Mouse (Mus musculus) intestine, embryonic 14.5 days (tissue): ENCODE results near the gene C530008M17Rik. TPM values are rescaled to one million over a fixed set of nuclear protein-coding genes. Genes with fewer than 3 reads are reported as not detected.

Experiments used
- ATAC-seq: fragments of 200-750 bp; cut with Nextera tagmentation; replicated peaks from 2 replicates; pipeline ENCODE4 v1.8.0; 2017; ENCODE audit warnings: low read depth, moderate number of reproducible peaks, moderate TSS enrichment, moderate library complexity; ENCODE audit not compliant: low FRiP score, low TSS enrichment
- DNase-seq: peaks from one replicate; pipeline ENCODE4 v3.0.0-alpha.2; 2018; ENCODE audit warnings: low spot score
- H3K27ac ChIP-seq: fragments of 300-500 bp; sonication (generic); 2 replicates; pipeline ENCODE4 v1.5.1; 2014; ENCODE audit warnings: low read depth, mild to moderate bottlenecking, control low read depth
- H3K27me3 ChIP-seq: fragments of 300-500 bp; sonication (generic); replicated peaks from 2 replicates; pipeline ENCODE4 v1.6.1; 2014; ENCODE audit warnings: low read length, control low read depth; ENCODE audit not compliant: control insufficient read depth, insufficient read depth
- H3K36me3 ChIP-seq: fragments of 300-500 bp; sonication (generic); 2 replicates; pipeline ENCODE4 v1.6.1; 2014; ENCODE audit warnings: low read length, control low read depth; ENCODE audit not compliant: control insufficient read depth, insufficient read depth
- H3K4me1 ChIP-seq: fragments of 300-500 bp; sonication (generic); replicated peaks from 2 replicates; pipeline ENCODE4 v1.6.1; 2014; ENCODE audit warnings: low read length, control low read depth, mixed read lengths; ENCODE audit not compliant: control insufficient read depth, insufficient read depth
- H3K4me2 ChIP-seq: fragments of 300-500 bp; sonication (generic); 2 replicates; pipeline ENCODE4 v1.6.1; 2014; ENCODE audit warnings: low read length
- H3K4me3 ChIP-seq: fragments of 300-500 bp; sonication (generic); 2 replicates; pipeline ENCODE4 v1.5.1; 2014; ENCODE audit warnings: low read depth, low read length, control low read depth, mixed read lengths
- H3K9ac ChIP-seq: fragments of 300-500 bp; sonication (generic); 2 replicates; pipeline ENCODE4 v1.6.1; 2014; ENCODE audit warnings: mild to moderate bottlenecking, low read length
- H3K9me3 ChIP-seq: fragments of 300-500 bp; sonication (generic); 2 replicates; pipeline ENCODE4 v1.6.1; 2016; ENCODE audit warnings: low read length, control low read depth; ENCODE audit not compliant: control insufficient read depth
- WGBS: fragments of 180-500 bp; shearing (Covaris S2); extraction: QIAGEN DNeasy Blood & Tissue Kit; methylation state at CpG from one replicate; pipeline ENCODE4 v1.1.7; 2014; 5-methylcytosine and 5-hydroxymethylcytosine counted together
- polyA plus RNA-seq: library from polyadenylated mRNA; unstranded; fragments of >200 nt; fragmentation: Nextera tagmentation; extraction: Ambion mirVana; gene quantifications from 2 replicates; pipeline ENCODE4 v1.2.1, GENCODE M21; 2014

Gene C530008M17Rik
- polyA plus RNA-seq, 1 experiment from 2014 or later: 15.9 TPM

- Histone ChIP-seq H3K4me1 (no peaks in the 10 kb centered on the region; the same call in 1 of the 2 replicates), H3K27ac (no peak overlapping the region), H3K4me2 (peak overlapping the region; percentile 8; the same call in 1 of the 2 replicates), H3K36me3 (no peaks in the 10 kb centered on the region), H3K9me3 (0 out of 2 replicates have a peak, but pooled peaks cover 3% of the 10 kb centered on the region), H3K27me3 (no peaks in the 10 kb centered on the region), H3K9ac (no peak overlapping the region), H3K4me3 (no peak overlapping the region)
- no peak for DNase-seq
- WGBS: 52% methylated on average over 10 of the region's 10 CpGs
- 0 out of 2 replicates have a peak, but pooled peaks have one; percentile 32 for ATAC-seq
Observed at GRCm38 (mm10) chr5:76763148-76763701, 106.9 kb downstream of the C530008M17Rik start.

- 0 out of 2 replicates have a peak, but pooled peaks cover 3% of the 10 kb centered on the region for H3K9me3 ChIP-seq
- no peaks in the 10 kb centered on the region for H3K36me3 ChIP-seq
- no peaks in the 10 kb centered on the region; the same call in 1 of the 2 replicates for H3K4me1 ChIP-seq
- WGBS: 58% methylated on average over 6 of the region's 6 CpGs
- H3K27ac ChIP-seq: no peak overlapping the region
- no peak overlapping the region for H3K4me3 ChIP-seq
- ATAC-seq (no peak), DNase-seq (no peak)
- no peak overlapping the region for H3K9ac ChIP-seq
- no peak overlapping the region; the same call in 1 of the 2 replicates for H3K4me2 ChIP-seq
- H3K27me3 ChIP-seq: no peaks in the 10 kb centered on the region
Observed at GRCm38 (mm10) chr5:76763731-76764130, 107.4 kb downstream of the C530008M17Rik start.

- Histone ChIP-seq H3K27me3 (no peaks in the 10 kb centered on the region), H3K9me3 (0 out of 2 replicates have a peak, but pooled peaks cover 3% of the 10 kb centered on the region), H3K36me3 (no peaks in the 10 kb centered on the region), H3K9ac (no peak overlapping the region), H3K4me3 (no peak overlapping the region), H3K4me2 (no peak overlapping the region), H3K27ac (no peak overlapping the region), H3K4me1 (no peaks in the 10 kb centered on the region)
- ATAC-seq (no peak), DNase-seq (no peak)
- 70% methylated on average over 3 of the region's 3 CpGs for WGBS
Observed at GRCm38 (mm10) chr5:76769014-76769413, 112.7 kb downstream of the C530008M17Rik start.

- ATAC-seq (no peak), DNase-seq (no peak)
- Histone ChIP-seq H3K4me1 (no peaks in the 10 kb centered on the region), H3K4me2 (no peak overlapping the region), H3K9me3 (0 out of 2 replicates have a peak, but pooled peaks cover 3% of the 10 kb centered on the region), H3K27me3 (no peaks in the 10 kb centered on the region), H3K27ac (no peak overlapping the region), H3K9ac (no peak overlapping the region), H3K36me3 (no peaks in the 10 kb centered on the region), H3K4me3 (no peak overlapping the region)
- 50% methylated on average over 15 of the region's 15 CpGs for WGBS
Observed at GRCm38 (mm10) chr5:76769572-76769971, 113.3 kb downstream of the C530008M17Rik start.

- Histone ChIP-seq H3K4me1 (no peaks in the 10 kb centered on the region), H3K9ac (no peak overlapping the region), H3K4me3 (no peak overlapping the region), H3K4me2 (no peak overlapping the region), H3K27ac (no peak overlapping the region), H3K27me3 (no peaks in the 10 kb centered on the region), H3K36me3 (no peaks in the 10 kb centered on the region), H3K9me3 (no peaks in the 10 kb centered on the region)
- ATAC-seq: no peak
- no peak for DNase-seq
- WGBS: 83% methylated on average over 5 of the region's 5 CpGs
Observed at GRCm38 (mm10) chr5:76771371-76771770, 115.1 kb downstream of the C530008M17Rik start.

GRCm38 (mm10) chr5:76772831-76773230, 116.5 kb downstream of the C530008M17Rik start:
- 72% methylated on average over 4 of the region's 4 CpGs for WGBS
- no peaks in the 10 kb centered on the region for H3K9me3 ChIP-seq
- no peak overlapping the region for H3K4me2 ChIP-seq
- no peaks in the 10 kb centered on the region for H3K27me3 ChIP-seq
- no peak overlapping the region for H3K27ac ChIP-seq
- H3K9ac ChIP-seq: no peak overlapping the region
- ATAC-seq: no peak
- no peaks in the 10 kb centered on the region for H3K4me1 ChIP-seq
- H3K4me3 ChIP-seq: no peak overlapping the region
- no peak for DNase-seq
- no peaks in the 10 kb centered on the region for H3K36me3 ChIP-seq

GRCm38 (mm10) chr5:76773492-76774158, 117.3 kb downstream of the C530008M17Rik start:
- DNase-seq (no peak), ATAC-seq (no peak)
- Histone ChIP-seq H3K4me3 (no peak overlapping the region), H3K9ac (no peak overlapping the region), H3K27me3 (no peaks in the 10 kb centered on the region), H3K27ac (no peak overlapping the region), H3K4me1 (no peaks in the 10 kb centered on the region), H3K9me3 (no peaks in the 10 kb centered on the region), H3K4me2 (no peak overlapping the region), H3K36me3 (no peaks in the 10 kb centered on the region)
- 76% methylated on average over 9 of the region's 9 CpGs for WGBS

- H3K9ac ChIP-seq: no peak overlapping the region
- 60% methylated on average over 14 of the region's 14 CpGs for WGBS
- no peaks in the 10 kb centered on the region for H3K27me3 ChIP-seq
- H3K4me3 ChIP-seq: no peak overlapping the region
- H3K9me3 ChIP-seq: no peaks in the 10 kb centered on the region
- H3K4me1 ChIP-seq: peaks cover 13% of the 10 kb centered on the region; the same call in 1 of the 2 replicates
- no peaks in the 10 kb centered on the region for H3K36me3 ChIP-seq
- H3K4me2 ChIP-seq: no peak overlapping the region
- H3K27ac ChIP-seq: no peak overlapping the region
- ATAC-seq (no peak), DNase-seq (no peak)
Observed at GRCm38 (mm10) chr5:76779094-76779615, 122.8 kb downstream of the C530008M17Rik start.
